Mouse (Mus musculus) left cerebral cortex, adult 11 months (tissue): Measurements from ENCODE around the gene Rbm48.

ENCODE experiments used
- DNase-seq: peaks from one replicate; pipeline ENCODE4 v3.0.0; 2022; ENCODE audit warnings: low spot score

The Rbm48 gene

DNA sequence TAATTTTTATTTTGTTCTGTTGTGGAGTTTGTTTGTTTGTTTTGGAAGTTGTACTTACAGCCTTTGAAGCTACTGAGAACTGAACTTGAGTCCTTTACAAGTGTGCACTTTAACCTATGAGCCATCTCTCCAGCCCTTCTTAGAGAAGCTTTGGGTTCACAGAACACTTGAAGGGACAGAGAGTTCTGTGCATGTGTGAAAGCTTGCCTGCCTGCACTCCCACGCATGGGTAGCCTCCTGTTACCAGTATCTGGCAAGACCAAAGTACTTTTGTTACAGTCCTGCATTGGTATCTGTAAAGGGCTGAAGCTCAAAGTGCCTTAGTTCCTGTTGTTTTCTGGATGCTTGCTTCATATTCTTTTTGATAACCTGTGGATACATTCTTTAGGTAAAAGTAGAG lies 50.2 kb downstream of the Rbm48 start:
- DNase-seq, result no peak

DNA sequence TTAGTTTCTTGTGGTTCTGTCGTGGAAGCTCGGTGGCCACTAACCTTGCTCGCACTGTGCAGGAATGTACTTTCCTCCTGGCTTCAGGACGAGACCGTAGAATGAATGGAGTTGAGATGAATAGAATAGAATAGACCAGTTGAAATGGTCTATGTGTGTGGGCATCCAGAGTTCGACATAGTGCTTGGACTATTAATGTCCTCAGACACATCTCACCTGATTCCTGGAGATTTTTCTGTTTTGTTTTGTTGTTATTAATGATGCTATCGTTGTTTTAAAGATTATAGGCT lies 52.0 kb downstream of the Rbm48 start:
- no peak for DNase-seq

DNA sequence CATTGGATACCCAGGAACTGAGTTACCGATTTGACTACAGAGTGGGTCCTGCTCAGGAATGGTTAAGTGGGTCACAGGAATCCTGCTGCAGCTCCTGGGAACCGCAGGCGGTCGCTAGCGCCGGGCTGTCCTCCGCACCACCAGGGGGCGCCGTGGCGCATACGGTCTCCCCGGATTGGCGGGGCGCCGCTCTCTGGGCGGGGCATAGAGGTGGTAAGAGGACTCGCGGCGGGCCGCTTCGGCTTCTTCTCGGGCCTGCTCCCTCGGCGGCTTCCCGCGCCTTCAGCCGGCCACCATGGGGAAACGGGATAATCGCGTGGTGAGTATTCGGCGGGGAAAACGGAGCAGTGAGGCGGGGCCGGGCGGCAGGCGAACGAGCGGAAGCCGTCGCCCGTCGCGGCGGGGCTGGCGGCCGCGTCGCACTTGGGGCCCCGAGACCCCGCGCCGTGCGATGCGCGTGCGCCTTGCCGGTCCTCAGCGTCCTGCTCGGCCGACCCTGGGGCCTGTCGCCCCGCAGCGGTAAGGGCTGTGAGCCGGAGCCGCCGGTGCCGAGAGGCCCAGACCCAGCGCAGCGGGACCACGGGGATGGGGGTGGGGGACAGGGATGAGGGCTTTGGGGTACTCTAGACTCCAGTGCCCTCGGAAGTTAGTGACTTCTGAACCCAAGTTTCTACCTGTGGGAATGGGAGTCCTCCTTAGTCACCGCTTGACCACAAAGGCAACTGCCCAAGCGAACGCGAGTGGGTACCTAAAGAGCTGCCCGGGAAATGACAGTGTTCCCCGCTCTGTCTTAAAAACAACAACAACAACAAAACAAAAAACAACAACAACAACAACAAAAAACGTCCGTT lies 52.5 kb downstream of the Rbm48 start, which contains the start of gene Fam133b:
Gene Fam133b (plus strand): TSS at position 205 of the 851 bp plus-strand sequence.
- DNase-seq, result peak; percentile 86

- DNase-seq, result no peak
These were observed 54.5 kb downstream of the Rbm48 start for GRCm38 (mm10) chr5:3541871-3542270.

- DNase-seq, result no peak
These were observed 57.6 kb downstream of the Rbm48 start for GRCm38 (mm10) chr5:3538505-3539472.

DNA sequence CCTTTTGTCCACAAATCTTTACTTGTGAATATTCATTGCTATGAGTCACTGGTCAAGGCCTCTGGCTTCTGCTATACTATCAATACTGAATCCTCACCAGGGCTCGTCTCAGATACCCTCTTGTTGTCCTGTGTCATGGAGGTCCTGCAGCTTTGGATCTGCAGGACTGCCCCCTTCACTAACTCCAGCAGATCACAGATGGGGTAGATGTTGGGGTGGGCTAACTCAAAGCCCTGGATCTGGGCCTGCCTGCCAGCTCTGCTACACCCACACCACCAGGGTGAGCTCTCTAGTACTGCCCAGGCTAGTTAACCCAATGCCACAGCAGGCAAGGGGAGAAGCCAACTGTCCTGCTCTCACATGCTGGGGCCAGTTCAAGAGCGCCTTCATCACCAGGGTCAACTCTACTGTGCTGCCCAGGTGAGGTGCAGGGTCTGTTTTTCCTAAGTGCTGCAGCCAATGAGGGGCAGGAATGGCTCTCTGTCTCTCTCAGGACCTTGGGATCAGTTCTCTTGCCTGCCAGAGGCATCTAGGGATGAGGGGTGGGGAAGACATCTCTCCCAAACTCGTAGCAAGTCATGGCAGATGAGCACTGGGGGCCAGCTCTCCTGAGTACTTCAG lies 59.7 kb downstream of the Rbm48 start:
- no peak for DNase-seq
